Mouse (Mus musculus) neural tube, embryonic 14.5 days (tissue): ENCODE measurements around the gene Kcnab2. TPM values are rescaled to one million over a fixed set of nuclear protein-coding genes. Genes with fewer than 3 reads are reported as not detected.

Source experiments
- ATAC-seq: fragments of 200-750 bp; cut with Nextera tagmentation; 2 replicates; pipeline ENCODE4 v1.8.0; 2017; ENCODE audit warnings: low read depth, mild to moderate bottlenecking, moderate TSS enrichment, moderate library complexity
- H3K27ac ChIP-seq: fragments of 300-500 bp; sonication (generic); 2 replicates; pipeline ENCODE4 v1.5.1; 2014; ENCODE audit warnings: low read depth, mild to moderate bottlenecking, control low read depth, low read length, moderate library complexity, mixed read lengths
- H3K27me3 ChIP-seq: fragments of 300-500 bp; sonication (generic); 2 replicates; pipeline ENCODE4 v1.6.1; 2014; ENCODE audit warnings: low read length; ENCODE audit not compliant: control insufficient read depth, insufficient read depth
- H3K36me3 ChIP-seq: fragments of 300-500 bp; sonication (generic); 2 replicates; pipeline ENCODE4 v1.6.1; 2014; ENCODE audit warnings: low read length, mixed read lengths; ENCODE audit not compliant: control insufficient read depth, insufficient read depth
- H3K4me1 ChIP-seq: fragments of 300-500 bp; sonication (generic); 2 replicates; pipeline ENCODE4 v1.6.1; 2014; ENCODE audit warnings: low read length; ENCODE audit not compliant: control insufficient read depth, insufficient read depth
- H3K4me2 ChIP-seq: fragments of 300-500 bp; sonication (generic); 2 replicates; pipeline ENCODE4 v1.6.1; 2014; ENCODE audit warnings: mild to moderate bottlenecking, low read depth, low read length, control low read depth
- H3K4me3 ChIP-seq: fragments of 300-500 bp; sonication (generic); 2 replicates; pipeline ENCODE4 v1.5.1; 2014; ENCODE audit warnings: low read depth, low read length, control low read depth, mixed read lengths
- H3K9ac ChIP-seq: fragments of 300-500 bp; sonication (generic); replicated peaks from 2 replicates; pipeline ENCODE4 v1.6.1; 2014; ENCODE audit warnings: low read depth, mild to moderate bottlenecking, control low read depth, low read length, mixed read lengths
- H3K9me3 ChIP-seq: fragments of 300-500 bp; sonication (generic); 2 replicates; pipeline ENCODE4 v1.6.1; 2016; ENCODE audit warnings: low read length; ENCODE audit not compliant: control insufficient read depth
- WGBS: fragments of 180-500 bp; shearing (Covaris S2); extraction: QIAGEN DNeasy Blood & Tissue Kit; methylation state at CpG from one replicate; pipeline ENCODE4 v1.1.7; 2014; 5-methylcytosine and 5-hydroxymethylcytosine counted together
- polyA plus RNA-seq: library from polyadenylated mRNA; unstranded; fragments of >200 nt; fragmentation: Nextera tagmentation; extraction: Ambion mirVana; gene quantifications from 2 replicates; pipeline ENCODE4 v1.2.1, GENCODE M21; 2014

Kcnab2 gene
- polyA plus RNA-seq, 1 experiment from 2014 or later, result 18.3 TPM

DNA sequence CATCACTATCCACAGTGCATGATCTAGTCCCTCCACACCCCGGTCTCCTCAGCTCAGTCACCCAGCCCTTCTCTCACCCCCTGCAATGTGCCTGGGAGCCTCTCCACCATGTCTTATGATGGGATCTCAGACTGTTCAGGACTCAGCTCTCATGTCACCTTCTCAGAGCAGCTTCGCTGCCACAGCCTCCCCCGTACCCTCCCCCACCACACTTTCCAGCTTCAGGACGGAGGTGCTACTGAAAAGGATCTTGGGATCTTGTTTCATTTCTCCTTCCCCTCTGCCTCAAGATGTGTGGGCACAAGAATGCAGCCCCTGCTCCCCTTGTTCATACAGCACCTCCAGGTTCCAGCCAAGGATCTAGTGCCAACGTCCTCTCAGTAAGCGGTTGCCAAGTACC is 54.1 kb downstream of the Kcnab2 start:
- no peak for ATAC-seq
- Histone ChIP-seq H3K4me1 (no peaks in the 10 kb centered on the region), H3K36me3 (no peaks in the 10 kb centered on the region), H3K4me2 (no peak overlapping the region), H3K9me3 (no peaks in the 10 kb centered on the region), H3K27me3 (no peaks in the 10 kb centered on the region), H3K27ac (no peak overlapping the region), H3K9ac (no peak overlapping the region), H3K4me3 (no peak overlapping the region)
- WGBS, result 86% methylated on average over 6 of the region's 6 CpGs

DNA sequence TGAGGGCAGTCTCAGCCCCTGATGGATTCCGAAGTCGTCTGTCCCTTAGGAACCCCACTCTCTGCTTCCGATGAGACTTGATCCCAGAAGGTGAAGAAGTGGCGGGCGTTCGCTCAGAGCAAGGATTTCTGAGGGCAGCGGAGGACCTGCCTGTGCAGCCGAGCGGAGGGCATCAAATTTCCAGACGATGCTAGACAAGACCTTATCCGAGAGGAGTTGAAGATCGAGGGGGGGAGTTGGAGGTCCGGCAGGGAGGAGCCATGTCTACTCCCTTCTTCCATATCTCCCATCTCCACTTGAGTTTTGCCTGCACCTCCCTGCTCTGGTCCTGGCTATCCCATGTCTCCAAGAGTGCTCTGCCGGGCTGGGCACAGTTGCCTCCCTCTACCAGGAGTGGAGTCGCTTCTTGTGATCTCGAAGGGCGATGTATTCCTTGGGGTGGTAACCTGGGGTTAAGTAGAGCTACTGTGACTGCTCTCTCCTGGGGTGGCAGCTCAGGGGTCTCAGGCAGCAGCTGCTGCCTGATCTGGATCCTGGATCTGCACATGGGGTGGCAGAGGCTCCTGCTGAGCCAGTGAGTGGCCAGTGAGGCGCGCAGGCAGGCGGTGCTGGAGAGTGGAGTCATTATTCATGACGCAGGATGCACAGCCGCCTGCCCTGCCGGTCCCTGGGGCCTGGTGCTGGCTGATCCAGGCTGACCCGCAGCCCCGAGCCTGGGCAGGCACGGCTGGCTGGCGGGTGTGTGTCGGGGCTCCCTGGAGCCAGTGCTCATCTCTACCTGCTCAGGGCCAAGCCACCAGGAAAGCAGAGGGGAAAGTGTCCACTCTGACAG is 59.2 kb downstream of the Kcnab2 start:
- H3K27ac ChIP-seq, result no peak overlapping the region
- WGBS, result 40% methylated on average over 28 of the region's 28 CpGs

DNA sequence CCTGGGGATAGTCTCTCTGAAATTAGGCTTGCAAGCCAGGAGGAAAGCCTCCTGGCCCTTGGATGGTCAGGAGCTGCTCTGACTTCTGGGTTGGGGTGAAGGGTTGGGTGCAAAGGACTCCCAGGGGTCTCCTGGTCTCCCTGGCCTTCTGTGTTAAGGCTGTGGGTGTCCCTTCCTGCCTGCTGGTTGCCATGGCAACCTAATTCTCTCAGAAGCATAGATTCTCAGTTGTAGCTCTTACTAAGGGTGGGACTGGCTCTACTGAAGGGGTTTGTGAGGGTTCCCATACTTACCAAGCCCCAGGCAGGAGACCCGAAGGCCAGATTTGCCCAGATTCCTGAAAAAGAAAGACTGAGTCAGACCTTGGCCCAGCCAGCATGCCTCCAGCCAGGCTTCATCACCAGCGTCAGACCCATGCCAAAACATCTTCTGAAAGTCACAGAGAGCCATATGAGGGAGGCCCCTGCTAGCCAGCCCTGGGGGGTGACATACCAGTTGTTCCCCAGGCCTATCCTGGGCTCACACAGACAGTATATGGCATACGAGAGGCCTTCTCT is 65.1 kb downstream of the Kcnab2 start:
- 74% methylated on average over 3 of the region's 3 CpGs for WGBS
- H3K4me2 ChIP-seq, result no peak overlapping the region
- H3K4me3 ChIP-seq, result no peak overlapping the region
- no peaks in the 10 kb centered on the region for H3K9me3 ChIP-seq
- H3K36me3 ChIP-seq, result no peaks in the 10 kb centered on the region
- no peaks in the 10 kb centered on the region for H3K4me1 ChIP-seq
- ATAC-seq, result no peak
- H3K27me3 ChIP-seq, result no peaks in the 10 kb centered on the region
- no peak overlapping the region for H3K9ac ChIP-seq
- H3K27ac ChIP-seq, result no peak overlapping the region

More for the DNA sequence above, 59.2 kb downstream of the Kcnab2 start:
- Histone ChIP-seq H3K9ac (0 out of 2 replicates have a peak overlapping the region, but pooled peaks have one; percentile 11), H3K36me3 (no peaks in the 10 kb centered on the region), H3K4me2 (no peak overlapping the region), H3K4me3 (no peak overlapping the region), H3K27me3 (no peaks in the 10 kb centered on the region), H3K4me1 (no peaks in the 10 kb centered on the region), H3K9me3 (no peaks in the 10 kb centered on the region)
- peak; percentile 41; the same call in 1 of the 2 replicates for ATAC-seq

DNA sequence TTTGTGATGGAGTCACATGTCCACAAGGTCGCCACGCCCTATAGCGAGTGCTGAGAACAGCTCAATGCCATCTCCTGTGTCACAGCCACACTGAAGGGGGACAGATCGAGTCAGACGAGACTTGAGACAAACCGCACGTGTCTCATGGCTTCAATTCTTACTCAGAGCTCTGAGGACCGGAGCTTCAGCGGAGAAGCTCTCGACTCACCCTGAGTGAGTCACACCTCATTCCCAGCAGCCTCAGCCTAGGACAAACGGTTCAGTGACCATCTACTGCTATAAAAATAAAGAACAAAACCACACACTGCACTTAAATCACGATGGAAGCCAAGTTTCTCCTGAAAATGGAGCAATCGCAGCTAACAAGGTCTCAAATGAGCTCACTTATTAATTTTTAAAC is 66.7 kb downstream of the Kcnab2 start:
- ATAC-seq, result no peak
- H3K4me2 ChIP-seq, result no peak overlapping the region
- H3K27me3 ChIP-seq, result no peaks in the 10 kb centered on the region
- H3K4me1 ChIP-seq, result 0 out of 2 replicates have a peak, but pooled peaks cover 3% of the 10 kb centered on the region
- no peak overlapping the region for H3K4me3 ChIP-seq
- H3K36me3 ChIP-seq, result no peaks in the 10 kb centered on the region
- no peaks in the 10 kb centered on the region for H3K9me3 ChIP-seq
- H3K27ac ChIP-seq, result no peak overlapping the region
- WGBS, result 75% methylated on average over 13 of the region's 13 CpGs
- no peak overlapping the region for H3K9ac ChIP-seq

DNA sequence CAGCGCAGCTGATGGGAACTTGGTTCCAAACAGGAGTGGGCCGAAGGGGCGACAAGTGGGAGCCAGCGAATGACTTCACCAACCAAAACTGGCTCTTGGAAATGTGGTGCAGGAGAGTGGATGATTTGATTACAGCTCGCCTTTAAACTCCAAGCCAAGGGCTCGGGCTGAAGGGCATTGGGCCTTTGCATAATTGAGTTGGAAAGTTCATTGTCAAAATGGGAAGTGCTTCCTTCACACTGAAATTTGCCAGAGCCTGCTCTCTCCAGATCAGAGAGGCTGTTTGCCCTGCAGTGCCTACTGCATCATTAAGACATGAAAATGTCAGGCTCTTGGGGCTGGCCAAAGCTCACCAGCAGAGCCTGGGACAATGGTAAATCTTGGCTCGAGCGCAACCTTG is 71.1 kb downstream of the Kcnab2 start:
- Histone ChIP-seq H3K4me3 (no peak overlapping the region), H3K4me2 (no peak overlapping the region), H3K9me3 (no peaks in the 10 kb centered on the region), H3K27me3 (no peaks in the 10 kb centered on the region), H3K4me1 (0 out of 2 replicates have a peak, but pooled peaks cover 5% of the 10 kb centered on the region), H3K27ac (no peak overlapping the region), H3K9ac (no peak overlapping the region), H3K36me3 (no peaks in the 10 kb centered on the region)
- no peak for ATAC-seq
- WGBS, result 82% methylated on average over 8 of the region's 8 CpGs

DNA sequence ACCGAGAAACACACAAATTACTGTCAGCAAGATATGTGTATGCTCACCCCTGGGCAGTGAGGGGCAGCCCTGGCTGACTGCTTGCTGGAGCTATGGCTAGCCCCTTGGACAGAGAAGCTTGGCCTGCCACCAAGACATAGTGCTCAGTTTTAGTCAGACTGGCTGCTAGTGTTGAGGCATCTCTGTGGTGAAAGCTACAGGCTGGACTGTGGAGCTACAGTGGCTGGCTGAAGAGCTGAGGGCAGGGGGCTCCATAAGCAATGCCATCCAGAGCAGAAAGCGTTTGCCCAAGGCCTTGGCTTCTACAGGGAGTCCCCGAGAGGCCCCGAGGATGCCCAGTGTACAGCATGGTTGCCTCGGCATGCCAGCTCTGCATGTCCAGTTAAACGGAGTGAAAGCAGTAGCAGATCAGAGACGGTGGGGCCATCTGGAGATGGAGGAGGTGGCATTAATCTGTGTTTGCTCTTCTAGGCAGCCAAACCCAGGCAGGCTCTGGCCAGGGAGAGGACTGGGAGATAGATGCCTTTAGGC is 71.9 kb downstream of the Kcnab2 start:
- H3K4me1 ChIP-seq, result peaks cover 5% of the 10 kb centered on the region; the same call in 1 of the 2 replicates
- peak overlapping the region; percentile 50 for H3K27ac ChIP-seq
- WGBS, result 73% methylated on average over 7 of the region's 7 CpGs
- no peaks in the 10 kb centered on the region for H3K36me3 ChIP-seq
- no peak for ATAC-seq
- no peak overlapping the region for H3K4me2 ChIP-seq
- no peak overlapping the region for H3K4me3 ChIP-seq
- no peaks in the 10 kb centered on the region for H3K27me3 ChIP-seq
- H3K9me3 ChIP-seq, result no peaks in the 10 kb centered on the region
- H3K9ac ChIP-seq, result 0 out of 2 replicates have a peak overlapping the region, but pooled peaks have one; percentile 25

DNA sequence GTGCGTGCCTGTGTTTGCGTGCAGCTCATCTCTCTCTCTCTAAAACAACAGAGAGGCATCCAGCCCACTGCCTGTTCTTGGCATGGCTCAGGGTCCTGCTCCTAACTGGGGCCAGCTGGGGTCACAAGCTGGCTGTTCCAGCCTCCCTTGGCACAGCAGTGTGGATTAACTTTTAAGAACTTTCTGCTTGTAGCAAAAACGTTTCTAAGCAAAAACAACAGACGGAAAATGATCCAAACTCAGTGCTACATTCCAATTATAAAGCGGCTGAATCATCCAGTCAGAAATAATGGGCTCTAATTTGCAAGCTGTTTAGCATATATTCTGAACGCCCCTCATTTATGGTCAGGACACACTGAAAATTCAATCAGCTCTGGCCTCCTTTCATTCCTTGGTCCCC is 72.5 kb downstream of the Kcnab2 start:
- Histone ChIP-seq H3K36me3 (no peaks in the 10 kb centered on the region), H3K9ac (0 out of 2 replicates have a peak overlapping the region, but pooled peaks have one; percentile 1), H3K27me3 (no peaks in the 10 kb centered on the region), H3K4me1 (peaks cover 5% of the 10 kb centered on the region; the same call in 1 of the 2 replicates), H3K4me2 (no peak overlapping the region), H3K9me3 (no peaks in the 10 kb centered on the region), H3K27ac (peak overlapping the region; percentile 50), H3K4me3 (no peak overlapping the region)
- 57% methylated on average over 6 of the region's 6 CpGs for WGBS
- ATAC-seq, result no peak

DNA sequence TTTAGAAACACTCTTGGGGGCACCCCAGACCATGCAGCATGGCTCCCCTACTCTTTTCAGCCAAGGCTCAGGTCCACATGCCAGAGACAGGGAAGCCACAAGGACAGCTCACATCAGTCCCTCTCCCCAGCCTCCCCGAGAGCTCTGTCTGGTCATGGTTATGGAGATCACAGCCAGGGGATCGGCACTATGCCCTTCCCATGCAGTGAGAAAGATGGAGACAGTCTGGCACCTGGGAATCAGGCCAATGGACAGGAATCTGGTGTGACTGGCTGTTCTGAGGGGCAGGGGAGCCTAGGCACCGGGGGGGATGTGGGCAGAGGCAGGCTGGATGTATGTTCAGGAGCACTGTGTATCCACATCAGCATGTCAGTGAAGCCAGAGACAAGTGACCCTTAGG is 78.7 kb downstream of the Kcnab2 start:
- WGBS, result 72% methylated on average over 3 of the region's 3 CpGs
- Histone ChIP-seq H3K9ac (no peak overlapping the region), H3K9me3 (no peaks in the 10 kb centered on the region), H3K27ac (no peak overlapping the region), H3K4me1 (no peaks in the 10 kb centered on the region; the same call in 1 of the 2 replicates), H3K4me2 (no peak overlapping the region), H3K36me3 (no peaks in the 10 kb centered on the region), H3K4me3 (no peak overlapping the region), H3K27me3 (no peaks in the 10 kb centered on the region; the same call in 1 of the 2 replicates)
- no peak for ATAC-seq

DNA sequence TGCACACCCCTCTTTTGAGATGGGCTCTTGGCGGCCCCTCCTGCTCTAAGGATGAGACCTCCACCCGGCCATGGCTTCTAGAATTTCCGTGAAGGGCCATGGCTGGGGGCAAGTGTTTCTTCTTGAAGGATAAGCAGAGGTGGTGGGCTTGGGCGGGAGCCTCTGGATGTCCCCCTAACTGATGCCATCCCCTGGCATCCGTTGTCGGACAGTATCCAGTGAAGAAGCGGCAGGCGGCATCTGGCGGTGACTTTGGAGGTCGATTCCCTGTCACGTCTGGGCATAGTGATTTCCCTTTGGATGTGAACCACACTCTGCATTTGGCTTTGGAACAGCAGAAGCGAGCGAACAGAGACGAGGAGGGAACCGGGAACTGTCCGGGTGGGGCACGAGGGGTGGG is 85.0 kb downstream of the Kcnab2 start:
- WGBS, result 88% methylated on average over 17 of the region's 17 CpGs
- H3K27ac ChIP-seq, result no peak overlapping the region

More for the DNA sequence above, 85.0 kb downstream of the Kcnab2 start:
- Histone ChIP-seq H3K4me3 (no peak overlapping the region), H3K9me3 (no peaks in the 10 kb centered on the region), H3K4me2 (no peak overlapping the region), H3K27me3 (no peaks in the 10 kb centered on the region), H3K4me1 (no peaks in the 10 kb centered on the region), H3K36me3 (no peaks in the 10 kb centered on the region), H3K9ac (no peak overlapping the region)
- no peak for ATAC-seq
